Mouse (Mus musculus) heart, embryonic 13.5 days (tissue): ENCODE measurements at regions not wholly inside any gene's neighbourhood (a gene's known extent, or its start where the extent isn't known, plus 50 kb on each side); places are given as distances from the start of the nearest gene placed in this dataset.
A peak's percentile ranks its signal among the peaks of the same experiment; 100 is the strongest.

Experiments
- ATAC-seq: fragments of 200-750 bp; cut with Nextera tagmentation; 2 replicates; pipeline ENCODE4 v1.8.0; 2017; ENCODE audit warnings: moderate TSS enrichment; ENCODE audit not compliant: insufficient number of reproducible peaks, low FRiP score, low TSS enrichment; ENCODE audit errors: extremely low read depth
- H3K27ac ChIP-seq: fragments of 300-500 bp; sonication (generic); replicated peaks from 2 replicates; pipeline ENCODE4 v1.5.1; 2015; ENCODE audit warnings: moderate library complexity, mild to moderate bottlenecking, inconsistent platforms
- H3K27me3 ChIP-seq: fragments of 300-500 bp; sonication (generic); replicated peaks from 2 replicates; pipeline ENCODE4 v1.6.1; 2015; ENCODE audit warnings: mild to moderate bottlenecking, inconsistent platforms
- H3K36me3 ChIP-seq: fragments of 300-500 bp; sonication (generic); 2 replicates; pipeline ENCODE4 v1.6.1; 2015; ENCODE audit warnings: mild to moderate bottlenecking, inconsistent platforms
- H3K4me1 ChIP-seq: fragments of 300-500 bp; sonication (generic); 2 replicates; pipeline ENCODE4 v1.6.1; 2015; ENCODE audit warnings: inconsistent platforms
- H3K4me2 ChIP-seq: fragments of 300-500 bp; sonication (generic); 2 replicates; pipeline ENCODE4 v1.6.1; 2015; ENCODE audit warnings: inconsistent platforms, mild to moderate bottlenecking, moderate library complexity
- H3K4me3 ChIP-seq: fragments of 300-500 bp; sonication (generic); 2 replicates; pipeline ENCODE4 v1.5.1; 2015; ENCODE audit warnings: moderate library complexity, mild to moderate bottlenecking, inconsistent platforms
- H3K9ac ChIP-seq: fragments of 300-500 bp; sonication (generic); 2 replicates; pipeline ENCODE4 v1.6.1; 2015; ENCODE audit warnings: inconsistent platforms, mild to moderate bottlenecking, moderate library complexity
- H3K9me3 ChIP-seq: fragments of 300-500 bp; sonication (generic); 2 replicates; pipeline ENCODE4 v1.6.1; 2016; ENCODE audit warnings: inconsistent platforms
- WGBS: fragments of 180-500 bp; shearing (Covaris S2); methylation state at CpG from one replicate; pipeline ENCODE4 v1.1.7; 2015; ENCODE audit warnings: mixed read lengths; 5-methylcytosine and 5-hydroxymethylcytosine counted together

GRCm38 (mm10) chr11:17468431-17469165 is 211.2 kb downstream of the C1d start:
- Histone ChIP-seq H3K4me1 (peaks cover 5% of the 10 kb centered on the region; the same call in 1 of the 2 replicates), H3K4me3 (no peak overlapping the region), H3K27me3 (no peaks in the 10 kb centered on the region), H3K4me2 (no peak overlapping the region), H3K27ac (peak overlapping the region; percentile 48; the same call in 1 of the 2 replicates), H3K36me3 (no peaks in the 10 kb centered on the region), H3K9me3 (no peaks in the 10 kb centered on the region), H3K9ac (no peak overlapping the region)
- WGBS = 61% methylated on average over 2 of the region's 2 CpGs
- ATAC-seq = no peak

DNA sequence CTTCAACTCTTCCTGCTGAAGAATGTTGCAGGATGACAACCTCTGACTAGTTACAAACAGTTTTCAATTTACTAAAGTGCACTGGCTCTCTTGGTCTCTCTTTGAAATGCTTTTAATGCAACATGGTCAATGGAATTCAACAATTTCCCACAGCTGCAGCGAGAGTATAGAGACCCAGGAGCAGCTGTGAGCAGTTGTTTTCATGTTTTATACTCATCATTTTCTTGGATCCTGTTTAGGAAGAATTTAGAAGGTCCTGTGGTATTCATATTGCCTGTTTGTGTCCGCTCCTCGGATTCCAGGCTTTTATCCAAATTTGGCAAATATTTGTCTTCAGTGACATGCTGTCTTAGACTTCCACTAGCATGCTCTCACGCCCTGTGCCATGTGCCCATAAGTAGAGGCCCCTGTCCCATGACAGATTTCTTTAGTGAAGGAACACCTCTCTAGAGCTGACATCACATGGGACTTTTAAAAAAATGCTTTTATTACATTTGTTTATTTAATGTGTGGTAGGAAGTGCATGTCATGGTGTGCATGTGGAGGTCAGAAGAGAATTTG is 224.1 kb downstream of the C1d start:
- WGBS = 58% methylated on average over 4 of the region's 4 CpGs
- Histone ChIP-seq H3K4me1 (no peaks in the 10 kb centered on the region), H3K27me3 (no peaks in the 10 kb centered on the region), H3K27ac (no peak overlapping the region), H3K4me3 (no peak overlapping the region), H3K4me2 (no peak overlapping the region), H3K36me3 (no peaks in the 10 kb centered on the region), H3K9ac (no peak overlapping the region), H3K9me3 (no peaks in the 10 kb centered on the region)
- no peak for ATAC-seq

DNA sequence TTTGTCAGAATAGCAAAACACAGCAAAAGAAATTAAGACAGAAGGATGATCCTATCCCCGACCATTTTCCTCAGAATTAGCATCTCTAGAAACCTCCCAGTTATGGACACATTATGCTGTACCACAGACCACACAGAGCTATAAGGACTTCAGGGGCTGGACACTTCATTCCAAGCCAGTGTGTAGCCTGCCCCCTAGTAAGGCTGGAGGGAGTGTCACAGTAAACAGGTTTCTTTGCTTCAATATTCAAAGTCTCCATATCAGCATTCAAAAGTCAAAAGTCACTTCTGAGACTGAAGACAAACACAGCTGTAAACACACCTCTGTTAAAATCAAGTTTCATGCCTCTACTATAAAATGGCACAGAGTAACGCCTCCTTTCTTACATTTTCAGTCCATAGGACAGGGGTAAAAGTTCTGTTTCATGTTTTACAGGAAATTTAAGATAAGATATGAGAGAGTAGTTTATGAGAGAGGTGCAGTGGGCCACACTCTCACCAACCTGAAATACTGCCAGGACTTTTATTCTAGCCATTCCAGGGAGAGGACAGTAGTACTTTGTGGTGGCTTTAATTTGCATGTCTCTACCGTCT is 226.6 kb downstream of the C1d start:
- ATAC-seq = no peak
- no peak overlapping the region for H3K27ac ChIP-seq
- H3K9ac ChIP-seq = no peak overlapping the region
- H3K4me3 ChIP-seq = no peak overlapping the region
- no peaks in the 10 kb centered on the region for H3K4me1 ChIP-seq
- no peak overlapping the region for H3K4me2 ChIP-seq
- no peaks in the 10 kb centered on the region for H3K9me3 ChIP-seq
- no peaks in the 10 kb centered on the region for H3K36me3 ChIP-seq
- WGBS = 56% methylated on average over 3 of the region's 3 CpGs
- H3K27me3 ChIP-seq = no peaks in the 10 kb centered on the region

DNA sequence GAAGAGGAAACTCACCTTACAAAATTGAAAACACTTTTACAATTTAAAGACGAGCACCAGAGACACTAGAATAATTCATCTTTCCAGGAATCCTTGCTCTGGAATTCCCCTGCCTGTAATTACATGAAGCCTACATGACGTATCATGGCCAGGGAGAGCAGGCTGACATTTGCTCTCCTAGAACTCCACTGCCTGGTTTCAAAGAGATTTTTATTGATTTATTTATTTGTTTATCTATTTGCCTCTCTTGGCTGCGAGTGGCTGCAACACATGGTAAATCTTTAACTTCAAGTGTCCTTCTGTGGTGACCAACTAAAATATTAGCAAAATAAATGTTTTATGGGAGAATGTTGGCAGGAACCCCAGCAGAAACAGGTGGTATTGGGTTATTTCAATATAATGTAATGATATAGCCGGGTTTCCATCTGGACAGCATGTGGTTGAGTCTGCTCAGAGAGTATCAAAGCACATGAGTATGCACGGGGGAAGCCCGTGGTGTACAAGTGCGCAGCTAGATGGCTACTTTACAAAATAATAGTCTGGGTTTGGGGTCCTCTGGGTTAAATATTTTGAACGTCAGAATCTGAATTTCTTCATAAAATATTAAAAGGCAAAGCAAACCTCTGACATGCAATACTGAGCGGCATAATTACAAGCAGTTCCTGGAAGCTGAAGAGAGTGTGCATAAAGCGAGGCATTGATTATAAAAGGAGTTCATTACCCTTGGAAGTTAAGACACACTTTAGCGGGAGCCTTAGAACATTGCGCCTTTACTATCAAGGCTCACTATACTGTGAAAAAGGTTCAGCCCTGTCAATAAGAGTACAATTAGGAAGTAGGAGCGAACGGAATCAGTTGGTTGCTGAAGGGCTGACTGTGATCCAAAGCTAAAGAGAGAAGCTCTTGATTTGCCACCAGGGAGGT is 244.0 kb downstream of the C1d start:
- ATAC-seq = no peak
- Histone ChIP-seq H3K27me3 (no peaks in the 10 kb centered on the region), H3K27ac (no peak overlapping the region), H3K4me2 (no peak overlapping the region), H3K9me3 (no peaks in the 10 kb centered on the region), H3K4me1 (no peaks in the 10 kb centered on the region), H3K4me3 (no peak overlapping the region), H3K9ac (no peak overlapping the region), H3K36me3 (no peaks in the 10 kb centered on the region)
- WGBS = 78% methylated on average over 14 of the region's 14 CpGs

DNA sequence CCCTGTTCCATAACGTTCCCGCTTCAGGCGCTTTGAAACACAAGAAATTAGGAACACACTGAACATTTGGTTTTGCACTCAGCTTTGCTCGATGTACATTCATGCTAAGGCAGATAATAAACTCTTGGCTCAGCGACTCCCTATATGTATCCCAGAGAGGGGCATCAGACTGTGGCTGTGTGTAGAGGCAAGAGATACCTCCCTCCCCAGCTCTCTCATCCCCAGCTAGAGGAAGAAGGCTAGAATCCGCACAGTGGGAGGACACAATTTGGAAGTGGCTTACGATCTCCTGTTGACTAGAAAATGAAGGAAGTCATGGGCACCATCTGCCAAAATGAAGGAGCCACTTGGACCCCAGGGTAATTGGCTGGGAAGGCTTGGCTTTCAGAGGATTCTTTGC is 244.7 kb downstream of the C1d start:
- no peak overlapping the region for H3K4me2 ChIP-seq
- no peaks in the 10 kb centered on the region for H3K9me3 ChIP-seq
- H3K36me3 ChIP-seq = no peaks in the 10 kb centered on the region
- H3K27me3 ChIP-seq = no peaks in the 10 kb centered on the region
- H3K9ac ChIP-seq = no peak overlapping the region
- H3K27ac ChIP-seq = no peak overlapping the region
- ATAC-seq = no peak
- 75% methylated on average over 7 of the region's 7 CpGs for WGBS
- no peak overlapping the region for H3K4me3 ChIP-seq
- no peaks in the 10 kb centered on the region for H3K4me1 ChIP-seq

DNA sequence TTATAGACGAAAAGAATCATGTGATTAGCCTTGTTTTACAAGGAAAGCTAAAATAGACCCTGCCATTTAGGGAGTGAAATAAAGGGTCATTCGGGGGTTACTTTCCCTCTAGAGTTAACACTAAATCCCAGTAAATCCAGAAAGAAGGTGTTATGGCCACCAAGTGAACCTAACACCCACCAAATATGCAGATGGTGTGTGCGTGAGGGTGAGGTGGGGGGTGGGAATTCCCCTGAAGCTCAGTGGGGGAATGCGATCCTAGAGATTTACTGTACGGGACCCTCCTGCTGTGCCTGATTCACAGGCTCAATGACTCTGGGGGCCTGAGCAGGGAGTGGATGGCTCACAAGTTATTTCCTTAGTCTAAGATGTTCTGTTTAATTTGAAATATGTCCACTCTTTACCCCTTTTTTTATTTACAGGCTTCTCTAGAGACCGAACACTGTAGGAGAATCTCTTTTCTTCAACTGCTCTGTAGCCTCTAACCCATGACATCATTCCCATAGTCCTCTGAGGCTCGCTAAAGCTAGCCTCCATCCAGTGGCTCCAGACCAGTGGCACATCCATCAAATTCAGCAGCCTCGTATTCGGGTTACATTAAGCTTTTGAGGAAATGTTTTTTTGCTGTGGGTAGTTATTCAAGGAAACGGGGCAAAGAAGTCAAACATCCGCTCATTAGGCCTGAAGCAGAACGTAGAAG is 265.0 kb downstream of the C1d start:
- peaks cover 8% of the 10 kb centered on the region; the same call in 1 of the 2 replicates for H3K4me1 ChIP-seq

DNA sequence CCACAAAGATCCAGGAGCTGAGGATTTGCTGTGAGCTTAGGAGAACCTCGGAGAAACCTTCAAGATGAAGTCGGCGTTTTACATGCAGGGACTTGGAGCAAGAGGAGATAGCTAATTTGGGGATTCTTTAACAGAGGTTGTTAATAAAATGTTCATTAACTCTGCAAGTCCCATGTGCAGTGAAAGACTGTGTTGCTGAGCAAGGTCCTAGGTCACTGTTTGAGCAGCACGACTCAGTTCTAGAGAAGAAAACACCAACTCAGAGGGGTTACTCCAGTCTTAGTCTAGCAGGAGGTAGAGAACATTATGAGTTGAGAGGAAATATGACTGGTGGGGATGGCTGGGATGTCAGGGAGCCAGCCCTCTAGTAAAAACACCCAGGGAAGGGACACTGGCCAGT is 265.9 kb downstream of the C1d start:
- whole genome bisulfite sequencing = 87% methylated on average over 4 of the region's 4 CpGs
- no peak overlapping the region for H3K4me2 ChIP-seq
- no peaks in the 10 kb centered on the region for H3K36me3 ChIP-seq
- H3K4me1 ChIP-seq = peaks cover 8% of the 10 kb centered on the region; the same call in 1 of the 2 replicates
- H3K9me3 ChIP-seq = no peaks in the 10 kb centered on the region
- H3K27me3 ChIP-seq = no peaks in the 10 kb centered on the region
- ATAC-seq = no peak
- H3K4me3 ChIP-seq = no peak overlapping the region
- no peak overlapping the region for H3K9ac ChIP-seq
- H3K27ac ChIP-seq = no peak overlapping the region

More for the DNA sequence above, 265.0 kb downstream of the C1d start:
- no peak overlapping the region for H3K4me2 ChIP-seq
- H3K9ac ChIP-seq = no peak overlapping the region
- no peaks in the 10 kb centered on the region for H3K9me3 ChIP-seq
- 71% methylated on average over 12 of the region's 12 CpGs for WGBS
- H3K4me3 ChIP-seq = no peak overlapping the region
- no peak for ATAC-seq
- H3K27me3 ChIP-seq = no peaks in the 10 kb centered on the region
- no peaks in the 10 kb centered on the region for H3K36me3 ChIP-seq
- no peak overlapping the region for H3K27ac ChIP-seq

DNA sequence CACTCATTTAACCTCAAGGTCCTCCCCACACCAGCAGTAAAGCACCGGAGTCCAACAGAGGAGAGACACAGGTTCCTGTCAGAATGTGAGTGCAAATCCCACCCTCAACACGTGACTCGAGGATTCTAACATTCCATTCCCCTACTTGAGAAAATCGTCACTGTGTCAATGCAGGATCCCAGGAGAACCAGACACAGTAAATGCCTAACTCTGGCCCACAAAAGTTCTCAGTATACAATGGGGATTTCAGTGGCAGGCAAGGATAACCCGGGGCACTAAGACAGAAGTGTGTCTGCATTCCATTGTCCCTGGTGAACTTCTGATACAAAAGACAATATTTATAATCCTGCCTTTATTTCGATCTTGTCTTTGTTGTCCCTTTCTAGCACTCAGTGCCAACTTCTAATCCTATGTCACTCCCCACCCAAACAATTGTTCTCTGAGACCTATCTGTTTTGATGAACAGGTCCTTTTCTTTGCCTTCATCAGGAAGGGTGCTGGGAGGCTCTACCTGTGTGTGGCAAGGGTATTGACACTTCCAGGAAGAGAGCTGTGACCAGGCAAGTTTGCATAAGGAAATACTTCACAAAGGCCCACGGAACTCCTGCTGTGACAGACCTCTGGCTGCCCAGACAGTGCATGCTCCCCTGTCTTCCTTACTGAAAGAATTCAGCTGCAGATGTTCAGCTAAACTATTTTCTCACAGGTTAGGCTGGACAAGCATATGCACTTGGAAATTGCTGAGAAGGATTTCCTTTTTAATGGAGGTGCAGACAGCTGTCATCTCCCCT is 267.8 kb downstream of the C1d start:
- 44% methylated on average over 7 of the region's 7 CpGs for WGBS
- Histone ChIP-seq H3K4me2 (no peak overlapping the region), H3K27ac (no peak overlapping the region), H3K36me3 (no peaks in the 10 kb centered on the region), H3K9me3 (no peaks in the 10 kb centered on the region), H3K9ac (no peak overlapping the region), H3K27me3 (no peaks in the 10 kb centered on the region), H3K4me3 (no peak overlapping the region), H3K4me1 (peaks cover 8% of the 10 kb centered on the region; the same call in 1 of the 2 replicates)
- ATAC-seq = no peak

DNA sequence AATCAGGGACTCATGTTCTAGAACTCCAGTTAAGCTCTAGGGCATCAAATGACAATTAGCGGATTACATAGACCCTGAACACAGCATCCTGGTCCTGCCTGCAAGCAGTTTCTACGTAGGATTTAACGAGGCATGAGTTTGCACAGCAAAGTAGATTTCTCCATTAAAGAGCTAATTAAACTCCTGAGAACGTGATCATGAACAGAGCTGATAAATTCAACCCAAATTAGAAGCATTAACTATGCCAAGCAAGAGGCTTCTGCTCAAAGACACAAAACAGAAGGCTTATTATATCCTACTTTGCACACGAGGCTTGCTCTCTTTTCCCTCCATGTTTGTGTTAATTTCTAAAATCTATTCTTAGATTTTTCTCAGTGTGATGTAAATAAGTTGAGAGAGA is 269.1 kb downstream of the C1d start:
- H3K9me3 ChIP-seq = no peaks in the 10 kb centered on the region
- H3K27ac ChIP-seq = no peak overlapping the region
- 58% methylated on average over 5 of the region's 5 CpGs for WGBS
- no peak overlapping the region for H3K4me2 ChIP-seq
- H3K9ac ChIP-seq = no peak overlapping the region
- H3K4me3 ChIP-seq = no peak overlapping the region
- no peaks in the 10 kb centered on the region for H3K36me3 ChIP-seq
- no peak for ATAC-seq
- H3K4me1 ChIP-seq = peaks cover 8% of the 10 kb centered on the region; the same call in 1 of the 2 replicates
- no peaks in the 10 kb centered on the region for H3K27me3 ChIP-seq

- Histone ChIP-seq H3K9ac (no peak overlapping the region), H3K9me3 (no peaks in the 10 kb centered on the region; the same call in 1 of the 2 replicates), H3K4me2 (no peak overlapping the region), H3K27me3 (no peaks in the 10 kb centered on the region), H3K36me3 (no peaks in the 10 kb centered on the region), H3K4me3 (no peak overlapping the region), H3K4me1 (peaks cover 8% of the 10 kb centered on the region; the same call in 1 of the 2 replicates), H3K27ac (no peak overlapping the region)
- no peak for ATAC-seq
- WGBS = 73% methylated on average over 6 of the region's 6 CpGs
Measured at GRCm38 (mm10) chr11:17528609-17529008, 271.2 kb downstream of the C1d start.
